Mouse (Mus musculus) ES-CJ7 (cell line): Measurements from ENCODE around the gene Htr7.

ENCODE experiments used
- DNase-seq: peaks from one replicate; pipeline ENCODE4 v3.0.0; 2011; ENCODE audit warnings: low read depth, low spot score

The Htr7 gene

GRCm38 (mm10) chr19:36057231-36057811 is at the start of gene Htr7:
Gene Htr7 (minus strand): TSS chr19:36057507.
- no peak for DNase-seq

- no peak for DNase-seq
These were observed 46.6 kb upstream of the Htr7 start for GRCm38 (mm10) chr19:36103909-36104308.

DNA sequence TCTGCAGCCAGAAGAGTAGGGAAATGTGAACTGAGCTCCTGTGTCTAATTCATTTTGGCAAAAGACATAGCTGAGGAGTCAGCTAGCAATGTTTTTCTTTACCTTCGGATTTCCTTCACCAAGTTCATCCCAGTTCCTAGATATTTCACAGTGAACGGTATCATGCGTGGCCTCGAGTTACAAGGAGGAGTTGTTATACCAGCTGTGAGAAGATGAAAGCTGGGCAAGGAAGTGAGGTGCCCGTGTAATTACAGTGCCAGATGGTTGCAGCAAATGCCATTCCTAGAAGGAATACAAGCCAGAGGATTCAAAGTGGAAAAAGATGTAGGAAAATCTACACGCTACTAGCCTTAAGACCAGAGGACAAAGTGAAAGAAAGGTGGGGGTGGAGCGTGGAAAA is 41.6 kb upstream of the Htr7 start:
- DNase-seq, result no peak

DNA sequence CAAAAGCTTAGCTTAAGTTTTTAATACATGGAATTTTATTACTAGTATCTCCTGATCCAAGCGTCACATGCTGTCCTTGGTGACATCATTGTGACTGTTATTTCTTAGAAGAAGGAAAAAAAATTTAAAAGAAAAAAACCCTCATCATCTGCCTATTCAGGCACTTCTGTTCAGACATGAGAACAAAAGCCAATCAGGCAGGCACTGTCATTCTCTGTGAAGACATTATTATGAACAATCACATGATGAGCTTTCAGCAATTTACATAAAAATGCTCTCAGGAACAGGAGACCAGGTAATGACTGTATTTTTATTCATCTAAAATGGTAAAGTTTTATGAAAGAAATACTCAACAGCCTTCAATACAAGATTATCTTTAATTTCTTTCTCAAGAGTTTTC is 41.0 kb upstream of the Htr7 start:
- DNase-seq, result no peak

- DNase-seq, result no peak
These were observed 39.9 kb upstream of the Htr7 start for GRCm38 (mm10) chr19:36097194-36097593.

DNA sequence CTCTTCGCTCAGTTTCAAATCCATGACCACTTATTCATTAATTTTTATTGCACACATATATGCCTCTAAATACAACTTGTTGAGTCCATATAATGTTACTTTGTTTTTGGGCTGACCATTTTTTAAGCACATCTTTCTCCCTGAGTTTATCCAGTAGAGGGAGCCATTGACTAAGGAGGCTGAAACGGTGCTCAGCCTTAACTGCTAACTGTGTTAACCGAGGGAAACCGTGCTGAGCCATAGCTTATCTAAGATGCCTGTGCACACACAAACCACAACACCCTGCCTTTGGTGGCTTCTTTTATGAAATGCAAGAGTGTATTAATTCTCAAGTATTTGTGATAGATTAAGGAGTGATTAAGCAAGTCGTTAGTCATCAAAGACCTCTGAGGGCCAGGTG is 33.5 kb upstream of the Htr7 start:
- peak; percentile 47 for DNase-seq

DNA sequence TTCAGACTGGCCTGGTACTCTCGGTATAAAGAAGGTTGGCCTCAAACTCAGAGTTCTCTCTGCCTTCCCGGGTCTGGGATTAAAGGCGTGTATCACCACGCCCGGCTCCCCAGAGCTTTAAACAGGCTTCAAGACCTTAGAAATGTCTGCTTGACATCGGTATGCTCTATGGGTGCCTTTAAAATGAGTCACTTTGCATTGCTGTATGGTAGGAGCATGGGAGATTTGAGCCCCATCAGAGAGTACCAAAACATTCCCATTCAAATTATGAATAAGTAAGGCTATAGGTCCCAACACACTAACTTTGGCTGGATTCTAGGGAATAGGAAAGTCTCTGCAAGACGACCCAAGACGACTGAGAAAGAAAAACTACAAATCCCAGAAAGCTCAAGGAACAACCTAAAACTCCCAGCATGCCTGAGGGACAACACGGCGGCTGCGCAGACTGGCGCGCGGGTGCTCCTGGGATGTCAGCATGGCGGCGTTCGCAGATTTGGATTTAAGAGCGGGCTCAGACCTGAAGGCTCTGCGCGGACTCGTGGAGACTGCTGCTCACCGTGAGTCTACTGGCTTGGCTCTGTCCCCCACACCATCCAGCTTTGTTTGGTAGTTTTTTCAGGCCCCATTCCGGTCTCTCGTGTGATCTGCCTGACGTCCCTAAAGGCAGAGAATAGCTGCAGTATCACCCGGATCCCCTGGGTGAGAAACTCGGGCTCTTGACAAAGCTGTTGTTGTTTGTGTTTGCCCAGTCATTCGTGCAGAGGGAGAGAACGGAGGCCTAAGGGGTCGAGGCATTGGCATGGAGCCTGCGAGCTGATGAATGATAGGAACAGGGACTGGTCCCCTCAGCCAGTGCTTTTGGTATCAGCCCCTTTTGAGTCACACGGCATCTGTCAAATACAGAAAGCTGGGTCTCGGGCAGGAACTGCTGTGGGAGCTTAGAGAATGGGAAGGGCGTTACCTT is 26.2 kb upstream of the Htr7 start, which contains the start of gene Rpp30:
Gene Rpp30, plus strand, starts transcription at position 455 of the 964 bp plus-strand sequence.
- peak; percentile 90 for DNase-seq

GRCm38 (mm10) chr19:36082606-36083261 is 25.4 kb upstream of the Htr7 start:
- DNase-seq, result peak; percentile 81

DNA sequence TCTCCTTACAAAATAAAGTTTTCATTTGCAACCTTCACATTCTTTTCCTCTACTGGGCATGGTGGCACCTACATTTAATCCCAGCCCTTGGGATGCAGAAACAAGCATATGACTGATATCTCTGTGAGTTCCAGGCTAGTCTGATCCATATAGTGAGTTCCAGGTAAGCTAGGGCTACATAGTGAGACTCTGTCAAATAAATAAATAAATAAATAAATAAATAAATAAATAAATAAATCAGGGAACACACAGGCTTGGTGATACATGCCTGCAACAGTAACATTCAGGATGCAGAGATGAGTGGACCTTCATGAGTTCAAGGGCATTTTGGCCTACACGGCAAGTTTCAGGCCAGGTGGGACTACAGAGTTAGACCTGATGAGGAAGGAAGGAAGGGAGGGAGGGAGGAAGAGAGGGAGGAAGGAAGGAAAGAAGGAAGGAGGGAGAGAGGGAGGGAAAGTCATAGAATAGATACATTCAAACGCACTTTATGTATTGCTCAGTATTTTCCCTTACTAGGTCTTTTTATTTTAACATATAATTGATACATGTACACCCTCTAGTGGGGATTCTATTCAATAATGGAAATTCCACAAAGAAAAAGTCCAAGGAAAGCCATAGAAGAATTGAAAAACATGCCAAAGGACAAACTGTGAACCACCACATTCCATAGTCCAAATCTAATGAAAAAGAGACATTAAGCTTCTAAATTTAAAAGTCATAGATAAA is 5.7 kb upstream of the Htr7 start:
- no peak for DNase-seq

DNA sequence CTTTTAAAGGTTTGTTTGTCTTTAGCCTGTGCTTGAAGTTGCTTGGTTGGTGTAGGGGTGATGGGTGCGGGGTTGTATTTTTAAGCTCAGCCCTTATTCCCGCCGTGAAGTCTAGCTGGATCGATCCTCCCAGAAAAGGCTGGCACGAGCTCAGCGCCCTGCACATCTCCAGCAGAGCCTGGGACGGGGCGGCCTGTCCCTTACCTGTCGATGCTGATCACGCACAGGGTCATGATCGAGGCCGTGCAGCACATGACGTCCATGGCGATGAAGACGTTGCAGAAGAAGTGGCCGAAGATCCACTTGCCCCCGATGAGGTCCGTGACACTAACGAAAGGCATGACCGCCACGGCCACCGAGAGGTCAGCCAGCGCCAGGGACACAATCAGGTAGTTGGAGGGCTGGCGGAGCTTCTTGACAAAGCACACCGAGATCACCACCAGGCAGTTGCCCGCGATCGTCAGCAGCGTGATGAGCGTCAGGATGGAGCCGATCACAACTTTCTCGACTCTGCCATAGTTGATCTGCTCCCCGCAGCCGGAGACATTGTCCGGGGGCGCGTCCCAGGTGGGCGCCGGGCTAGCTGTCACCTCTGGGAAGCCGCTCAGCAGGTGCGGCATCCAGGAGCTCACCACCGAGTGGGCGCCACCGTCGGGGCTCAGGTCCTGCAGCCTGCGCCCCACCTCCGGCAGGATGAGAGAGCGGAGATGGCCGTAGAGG is 645 bp downstream of the Htr7 start:
- peak; percentile 19 for DNase-seq

DNA sequence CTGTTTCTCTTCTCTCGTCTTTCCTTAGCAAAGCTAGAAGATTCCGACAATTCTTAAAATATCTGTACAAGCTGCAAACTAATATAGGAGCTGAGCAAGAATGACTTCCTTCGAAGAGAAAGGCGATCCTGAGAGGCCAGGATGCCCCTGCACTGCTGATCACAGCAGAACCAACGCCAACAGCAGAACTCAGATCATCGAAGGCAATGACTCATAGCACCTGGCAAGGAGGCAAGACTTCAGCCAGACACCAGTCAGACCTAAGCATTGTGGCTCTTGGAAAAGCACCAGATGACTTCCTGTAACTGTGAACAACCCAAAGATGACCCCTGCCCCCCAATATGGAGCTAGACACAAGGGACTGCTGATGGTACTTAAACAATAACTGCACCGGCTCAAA is 11.3 kb downstream of the Htr7 start:
- no peak for DNase-seq

DNA sequence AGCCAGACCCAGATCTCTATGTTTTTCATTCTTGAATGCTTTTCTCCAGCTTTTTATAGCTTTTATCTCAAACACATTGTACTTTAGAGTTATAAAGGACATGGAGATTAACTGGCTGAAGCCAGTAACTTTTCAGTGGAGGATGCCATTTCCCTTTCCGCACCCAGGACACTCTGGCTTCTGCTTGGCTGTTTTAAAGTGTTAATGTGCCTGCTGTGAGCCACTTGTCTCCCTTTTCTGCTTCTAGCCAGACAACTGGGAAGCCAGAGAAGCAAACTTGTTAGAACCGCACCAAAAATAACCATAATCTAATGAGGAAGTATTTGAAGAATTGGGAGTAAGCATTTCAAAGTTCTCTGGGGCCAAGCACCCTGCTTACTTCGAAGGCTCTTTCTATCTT is 42.5 kb downstream of the Htr7 start:
- peak; percentile 72 for DNase-seq

- DNase-seq, result no peak
These were observed 51.0 kb downstream of the Htr7 start for GRCm38 (mm10) chr19:36006277-36006676.

- no peak for DNase-seq
These were observed 52.3 kb downstream of the Htr7 start for GRCm38 (mm10) chr19:36004961-36005360.

DNA sequence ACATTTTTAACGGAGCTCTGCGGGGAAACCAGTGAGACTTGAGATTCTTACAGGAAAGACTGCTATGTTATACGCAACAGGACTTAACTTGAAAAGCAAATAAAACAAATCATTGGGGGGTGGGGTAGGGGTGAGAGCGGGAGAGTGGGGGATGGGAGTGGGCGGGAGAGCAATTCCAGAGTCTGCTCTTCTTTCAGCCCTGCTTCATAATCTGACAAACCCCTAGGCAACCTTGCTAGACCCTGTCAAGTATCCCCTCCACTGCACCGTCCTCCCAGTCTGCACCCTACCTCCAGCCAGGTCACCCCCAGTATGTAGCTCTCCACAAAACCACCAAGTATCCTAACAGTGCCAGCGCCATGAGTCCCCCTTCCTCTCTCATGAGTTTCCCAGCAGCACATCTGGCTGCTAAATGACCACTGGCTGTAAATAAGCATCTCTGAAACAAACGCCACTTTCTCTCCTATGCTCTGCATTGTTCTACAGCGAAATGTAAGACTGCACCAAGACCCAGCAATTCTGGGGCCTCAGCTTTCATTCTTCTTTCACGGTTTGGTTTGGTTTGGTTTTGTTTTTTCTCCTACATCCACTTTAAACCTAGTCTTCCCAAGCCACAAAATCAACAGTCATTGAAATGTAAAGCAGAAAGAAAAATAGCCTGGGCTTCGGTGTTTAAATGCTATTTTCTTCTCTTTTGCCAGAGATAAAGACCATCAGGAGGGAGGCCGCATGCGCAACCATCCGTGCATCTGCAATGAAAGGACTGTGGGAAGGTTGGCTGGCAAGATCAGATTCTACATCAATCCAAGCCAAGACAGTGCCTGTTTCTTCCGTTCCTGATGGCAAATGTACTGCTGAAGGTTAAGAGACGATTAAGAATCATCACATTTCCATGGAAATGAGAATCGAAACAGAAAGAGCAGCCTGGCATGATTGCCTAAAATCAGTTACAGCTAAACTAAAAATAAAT is 54.5 kb downstream of the Htr7 start:
- DNase-seq, result no peak

DNA sequence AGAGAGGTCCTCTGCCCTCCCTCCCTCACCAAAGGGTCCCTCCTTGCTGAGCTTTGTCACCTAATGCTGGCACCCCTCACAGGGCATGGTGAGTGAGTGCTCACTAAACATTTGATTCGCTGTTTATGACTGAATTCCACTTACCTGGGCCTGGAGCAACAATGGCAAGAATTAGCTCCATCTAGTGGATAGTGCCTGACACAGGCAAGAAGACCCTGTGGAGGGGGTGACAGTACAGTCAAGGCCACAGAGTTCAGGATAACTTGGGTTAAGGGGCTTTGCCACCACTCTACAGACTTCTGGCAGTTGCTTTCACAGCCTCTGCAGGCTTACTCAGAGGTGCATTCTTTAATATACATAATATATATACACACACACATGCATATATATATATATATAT is 55.8 kb downstream of the Htr7 start:
- DNase-seq, result peak; percentile 56

GRCm38 (mm10) chr19:36000955-36001354 is 56.4 kb downstream of the Htr7 start:
- DNase-seq, result no peak

- no peak for DNase-seq
These were observed 59.9 kb downstream of the Htr7 start for GRCm38 (mm10) chr19:35997384-35997783.

- no peak for DNase-seq
These were observed 69.8 kb downstream of the Htr7 start for GRCm38 (mm10) chr19:35987461-35987860.

DNA sequence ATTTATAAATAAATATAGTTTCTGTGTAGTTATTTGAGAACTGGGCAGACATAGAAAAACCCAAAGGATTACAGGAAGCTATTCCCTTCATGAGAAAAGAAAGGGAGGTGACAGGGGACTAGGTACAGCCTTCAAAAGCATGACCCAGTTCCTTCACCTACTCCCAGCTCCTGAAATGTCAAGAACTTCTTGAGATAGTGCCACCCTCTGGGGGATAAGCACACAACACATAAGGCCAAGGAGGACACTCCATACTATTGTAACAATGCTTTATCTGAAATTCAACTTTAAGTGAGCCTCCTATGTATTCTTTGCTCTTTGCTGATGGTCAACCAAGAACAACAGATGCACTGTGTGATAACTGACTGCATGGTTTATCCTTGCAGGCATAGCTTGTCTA is 82.6 kb downstream of the Htr7 start:
- DNase-seq, result peak; percentile 7
